Mouse (Mus musculus) liver, postnatal 0 days (tissue): ENCODE data around the gene Zfyve1.
A peak's percentile ranks its signal among the peaks of the same experiment; 100 is the strongest.

Experiments
- CTCF ChIP-seq: sonication (generic); IDR thresholded peaks from 2 replicates; pipeline ENCODE4 v1.5.1; 2016; ENCODE audit warnings: antibody characterized with exemption, low read depth
- EP300 ChIP-seq: IDR thresholded peaks from 2 replicates; pipeline ENCODE4 v1.6.1; 2016; ENCODE audit warnings: antibody characterized with exemption, low read depth, mild to moderate bottlenecking

DNA sequence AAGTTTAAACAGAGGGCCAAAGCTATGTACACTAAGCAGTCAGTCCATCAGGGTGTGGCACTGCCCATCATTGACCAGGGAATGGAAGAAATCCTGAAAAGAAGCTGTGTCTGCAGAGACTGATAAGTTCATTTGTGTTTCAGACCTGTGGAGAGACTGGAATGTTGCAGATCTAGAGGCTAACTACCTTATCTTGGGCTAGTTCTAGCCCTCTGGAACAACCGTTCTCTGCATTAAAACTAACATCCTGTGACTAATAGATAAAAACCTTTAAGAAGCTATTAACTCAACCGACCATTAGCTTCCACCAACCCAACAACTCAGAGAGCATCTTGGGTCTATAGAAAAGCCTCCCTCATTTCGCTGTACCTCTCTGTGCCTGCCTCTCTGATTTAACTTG is 79.4 kb downstream of the Zfyve1 start:
- no peak for TF ChIP-seq CTCF
- peak; percentile 83 for TF ChIP-seq EP300
